15 mouse cellular contexts compared by ENCODE assay signal in the genomic region with DNA sequence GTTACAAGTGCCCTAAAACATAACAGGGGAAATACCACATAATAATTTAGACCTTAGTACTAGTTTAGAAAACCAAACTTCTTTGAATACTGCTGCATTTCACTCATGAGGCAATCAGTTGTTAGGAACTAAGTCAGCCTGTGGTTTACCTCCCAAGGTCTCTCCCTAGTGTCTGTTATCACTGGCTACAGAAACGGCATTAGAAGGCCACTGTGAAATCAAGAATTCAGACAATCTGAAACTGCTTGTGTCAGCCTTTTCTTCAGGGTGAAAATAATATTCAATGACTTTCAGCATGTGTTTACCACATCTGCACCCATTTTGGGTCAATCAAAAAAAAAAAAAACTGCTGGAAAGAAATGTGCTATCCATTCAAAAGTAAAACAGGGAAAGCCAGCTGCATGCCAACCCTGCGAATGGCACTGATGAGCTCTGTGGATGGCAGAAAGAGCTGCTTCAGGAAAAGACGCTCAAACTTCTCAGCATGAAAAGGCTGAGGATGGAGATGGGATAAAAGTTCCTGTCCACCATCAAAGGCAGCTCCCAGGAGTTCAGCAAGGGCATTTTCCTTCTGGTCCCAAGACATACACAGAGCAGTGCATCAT. TPM values are rescaled to one million over a fixed set of nuclear protein-coding genes. Genes with fewer than 3 reads are reported as not detected.
"Had no signal": no experiment of that assay in that cellular context is flagged by ENCODE, and none has a peak within 500 bp of the region (broad histone marks: within the 10 kb centered on the region; RNA-seq: fewer than 3 reads in every experiment).

No protein-coding gene starts in this region.

- H3K4me3 ChIP-seq: kidney, embryonic 15.5 days; limb, embryonic 15.5 days; liver, embryonic 13.5 days; lung, embryonic 15.5 days; midbrain, embryonic 10.5 days; myocyte; neural tube, embryonic 15.5 days had no signal

- H3K36me3 ChIP-seq: kidney, embryonic 15.5 days; limb, embryonic 15.5 days; liver, embryonic 13.5 days; lung, embryonic 15.5 days; midbrain, embryonic 10.5 days; neural tube, embryonic 15.5 days had no signal

- H3K9ac ChIP-seq: kidney, embryonic 15.5 days; limb, embryonic 15.5 days; liver, embryonic 13.5 days; liver, postnatal 0 days; lung, embryonic 15.5 days; neural tube, embryonic 15.5 days had no signal

- H3K27me3 ChIP-seq: kidney, embryonic 15.5 days; limb, embryonic 15.5 days; liver, embryonic 13.5 days; lung, embryonic 15.5 days; neural tube, embryonic 15.5 days had no signal

- H3K9me3 ChIP-seq: kidney, embryonic 15.5 days; limb, embryonic 15.5 days; liver, embryonic 13.5 days; lung, embryonic 15.5 days; midbrain, embryonic 10.5 days; neural tube, embryonic 15.5 days had no signal

- DNase-seq: kidney, adult 2 months; kidney, postnatal 14 days; liver, embryonic 13.5 days; liver, postnatal 0 days; lung, postnatal 14 days; midbrain, embryonic 14.5 days; retina, postnatal 1 day; right cerebral cortex, postnatal 25 days; thymus, postnatal 4 days had no signal

- H3K4me1 ChIP-seq: liver, embryonic 13.5 days; lung, embryonic 15.5 days; midbrain, embryonic 10.5 days; neural tube, embryonic 15.5 days had no signal

- ATAC-seq: liver, postnatal 0 days had no signal

- H3K4me2 ChIP-seq: kidney, embryonic 15.5 days; limb, embryonic 15.5 days; liver, embryonic 13.5 days; lung, embryonic 15.5 days; neural tube, embryonic 15.5 days had no signal

- H3K27ac ChIP-seq: kidney, embryonic 15.5 days; limb, embryonic 15.5 days; liver, embryonic 13.5 days; lung, embryonic 15.5 days; midbrain, embryonic 10.5 days; neural tube, embryonic 15.5 days had no signal

RNA-seq across cellular contexts. Expression of a gene that starts 53.4 kb away (rescaled TPM):
- polyA plus RNA-seq: myocyte had no signal
